Mouse (Mus musculus) urinary bladder, adult 18-20 months (tissue): ENCODE measurements around the gene Ctns.

Experiments
- DNase-seq, 2 experiments: peaks; one replicate each; pipeline ENCODE4 v3.0.0; 2022; ENCODE audit warnings: low spot score in 2 of 2, mixed read lengths in 2 of 2

The Ctns gene

DNA sequence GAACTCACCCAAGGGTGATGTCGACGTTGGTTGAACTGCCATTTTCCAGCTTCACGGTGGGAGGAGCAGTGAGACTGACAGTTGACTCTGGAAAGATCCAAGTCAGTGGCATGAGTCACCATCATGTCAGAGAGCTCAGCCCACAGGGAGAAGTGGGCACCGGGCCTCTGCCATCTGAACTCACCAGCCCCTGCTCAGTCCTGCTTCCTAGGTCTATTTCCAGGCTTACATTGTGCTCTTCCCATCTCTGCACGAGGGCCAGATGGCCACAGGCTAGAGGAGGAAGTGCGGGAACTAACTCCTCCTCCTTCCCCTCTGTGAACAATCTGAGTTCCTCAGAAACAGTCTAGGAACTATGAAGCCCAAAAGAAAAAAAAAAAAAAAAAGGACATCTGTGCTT is 5.8 kb downstream of the Ctns start:
- DNase-seq, result no peak

DNA sequence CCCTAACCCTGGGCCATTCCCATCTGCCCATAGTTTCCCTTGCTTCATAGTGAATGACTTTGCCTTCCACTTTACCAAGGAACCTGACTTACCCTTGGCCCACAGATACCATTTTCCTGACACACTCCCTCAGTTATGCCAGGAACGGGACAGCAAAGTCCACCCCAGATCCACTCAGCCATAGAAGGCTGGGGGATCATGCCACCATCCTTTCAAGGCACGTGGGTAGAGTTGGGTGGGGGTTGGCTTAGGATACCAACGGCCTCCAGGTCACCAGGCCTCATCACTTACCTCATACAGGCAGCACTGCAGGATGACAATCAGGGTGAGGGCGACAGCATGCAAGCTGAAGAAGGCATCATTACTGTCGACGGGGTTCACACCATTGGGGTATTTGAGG is 11.6 kb downstream of the Ctns start:
- no peak for DNase-seq

DNA sequence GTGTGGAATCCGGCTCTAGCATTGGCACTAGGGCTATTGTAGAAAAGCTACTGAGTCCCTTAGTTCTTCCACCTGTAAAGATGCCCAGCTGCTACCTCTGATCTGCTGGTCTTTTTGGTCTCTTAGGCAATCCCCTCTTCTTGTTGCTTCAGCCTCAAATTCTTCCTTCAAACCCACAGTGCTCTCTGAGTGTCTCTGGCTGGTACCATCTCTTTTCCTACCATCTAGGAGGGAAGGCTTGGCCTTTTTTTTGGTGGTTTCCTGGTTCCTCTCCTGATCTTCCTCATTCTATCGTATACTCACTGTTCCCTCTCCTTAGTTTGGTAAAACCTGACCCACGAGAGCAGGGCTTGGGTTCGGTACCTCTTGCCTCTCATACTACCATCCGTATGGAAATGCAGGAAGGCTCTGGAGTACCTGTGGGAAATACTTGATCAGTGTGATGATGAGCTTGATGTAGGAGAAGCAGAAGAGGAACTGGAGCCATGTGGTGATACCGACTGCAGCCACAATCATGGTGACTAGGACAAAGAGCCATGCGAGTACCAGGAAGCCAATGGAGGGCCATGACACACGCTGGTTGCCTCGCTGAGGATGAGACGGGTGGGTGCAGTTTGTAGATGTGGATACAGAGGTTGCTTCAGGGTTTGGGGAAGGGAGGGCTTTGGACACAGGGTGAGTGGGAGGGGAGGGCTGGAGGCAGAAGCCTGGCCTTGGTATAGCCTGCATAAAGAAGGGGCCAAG is 12.8 kb downstream of the Ctns start:
- no peak for DNase-seq

DNA sequence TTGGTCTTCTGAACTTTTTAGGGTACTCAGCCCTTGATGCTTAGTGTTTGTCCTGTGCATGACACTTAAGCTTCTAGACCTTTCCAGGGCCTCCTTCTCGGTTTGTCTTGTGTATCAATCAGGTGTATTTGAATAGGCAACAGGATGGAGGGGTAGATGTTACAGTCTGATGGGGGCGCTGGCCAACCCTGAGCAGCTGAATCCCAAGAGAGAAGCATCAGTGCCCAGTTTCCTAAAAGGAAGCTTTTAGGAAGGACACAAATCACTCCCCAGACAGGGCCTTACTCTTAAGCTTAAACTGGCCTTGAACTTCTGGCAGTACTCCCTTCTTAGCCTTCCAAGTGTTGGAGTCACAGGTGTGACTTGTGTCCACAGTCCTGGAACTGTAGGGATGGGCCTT is 20.9 kb downstream of the Ctns start:
- no peak for DNase-seq

DNA sequence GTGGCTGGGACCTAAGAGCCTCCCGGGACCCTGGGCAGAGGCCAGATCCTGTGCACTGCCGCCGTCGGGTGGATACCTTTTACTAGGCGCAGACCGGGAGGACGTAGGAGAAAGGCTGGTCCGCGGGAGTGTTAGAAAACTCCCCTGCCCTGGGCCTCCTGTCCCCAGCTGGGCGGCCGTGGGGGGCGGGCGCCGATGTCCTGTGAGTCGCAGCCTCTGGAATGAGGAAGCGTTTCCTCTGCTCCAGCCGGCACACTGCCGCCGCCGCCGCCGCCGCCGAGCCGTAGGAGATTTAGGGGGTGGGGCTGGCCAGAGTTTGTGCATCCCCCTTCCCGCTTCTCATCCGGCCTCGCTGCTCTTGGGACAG is 21.4 kb downstream of the Ctns start:
- peak; percentile 77 to 85 for DNase-seq

DNA sequence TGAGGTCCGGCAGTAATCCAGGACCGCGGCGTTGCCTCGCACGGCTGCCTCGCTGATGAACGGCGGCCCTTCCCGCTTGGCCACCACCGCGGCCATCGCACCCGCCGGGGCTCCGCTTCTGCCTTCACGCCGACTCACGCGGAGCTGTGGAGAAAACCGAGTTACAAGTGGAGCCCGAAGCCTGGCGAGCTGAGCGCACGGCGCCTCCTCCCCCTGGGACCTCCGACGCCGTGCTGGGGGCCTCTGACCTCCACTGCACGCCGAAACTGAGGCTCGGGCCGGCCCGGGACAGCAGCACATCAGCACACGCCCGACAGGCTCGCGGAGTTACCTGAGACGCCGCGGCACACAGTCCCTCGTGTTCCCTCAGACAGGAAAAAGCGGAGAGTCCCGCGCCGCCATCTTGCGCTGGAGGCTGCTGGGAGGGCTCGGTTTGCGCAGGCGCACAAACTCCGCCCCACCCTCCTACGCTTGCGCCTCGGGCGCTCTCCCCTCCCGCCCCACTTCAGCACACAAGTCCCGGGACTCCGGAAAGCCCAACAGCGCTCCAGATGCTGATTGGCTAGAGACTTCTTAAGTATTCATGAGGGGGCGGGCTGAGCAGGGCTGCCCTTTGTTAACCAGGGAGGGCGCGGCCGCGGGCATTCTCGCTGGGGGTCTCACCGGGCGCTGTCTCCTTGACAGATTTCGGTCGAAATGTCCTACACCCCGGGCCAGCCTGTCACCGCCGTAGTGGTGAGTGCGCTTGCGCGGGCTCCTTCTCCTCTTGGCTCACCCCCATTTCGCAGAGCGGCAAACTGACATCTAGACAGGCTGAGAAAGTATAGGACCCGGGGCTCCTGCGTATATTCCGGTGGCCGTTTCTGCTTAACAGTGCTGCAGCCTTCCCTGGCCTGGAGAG is 22.0 kb downstream of the Ctns start, which contains the start of the genes Emc6 and Tax1bp3:
Gene Emc6, minus strand, starts transcription at position 430 of the 901 bp plus-strand sequence.
Gene Tax1bp3, plus strand, starts transcription at position 476 of the 901 bp plus-strand sequence.
- peak; percentile 91 to 95 for DNase-seq

DNA sequence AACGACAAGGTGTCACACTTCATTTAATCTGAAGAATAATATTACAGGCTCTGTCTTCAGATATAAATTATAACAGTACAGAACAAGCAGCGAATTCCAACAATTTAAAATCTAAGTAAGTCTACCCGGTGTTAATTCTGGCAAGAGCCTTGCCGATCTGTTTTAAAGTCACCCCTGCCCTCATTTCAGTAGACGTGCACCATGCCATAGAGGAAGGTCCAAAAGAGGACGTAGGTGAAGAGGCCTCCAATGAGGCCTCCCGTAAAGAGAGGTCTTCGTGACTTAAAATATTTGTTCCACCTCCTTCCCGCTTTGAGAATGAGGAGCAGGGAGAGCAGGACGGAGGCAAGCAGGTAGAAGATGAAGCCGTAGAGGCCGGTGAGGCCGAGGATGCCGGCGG is 22.7 kb downstream of the Ctns start:
- no peak for DNase-seq

DNA sequence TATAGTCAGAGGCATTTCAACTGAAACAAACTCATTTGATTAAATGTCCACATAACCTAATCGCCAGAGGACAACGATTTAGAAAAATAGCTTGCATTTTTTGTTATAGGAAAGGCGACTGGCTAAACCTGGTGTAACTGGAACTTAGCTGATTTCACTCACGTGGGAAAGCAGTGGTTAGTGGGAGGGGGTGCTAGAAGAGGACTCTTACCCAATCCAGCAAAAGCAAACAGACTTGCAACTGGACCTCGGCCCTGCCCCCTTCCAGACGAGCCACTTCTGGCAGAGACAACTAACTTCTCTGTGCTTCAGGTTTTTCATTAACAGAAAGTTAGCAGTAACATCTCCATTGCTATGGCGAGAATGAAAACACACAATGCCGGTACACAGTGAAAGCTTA is 23.2 kb downstream of the Ctns start:
- DNase-seq, result no peak

DNA sequence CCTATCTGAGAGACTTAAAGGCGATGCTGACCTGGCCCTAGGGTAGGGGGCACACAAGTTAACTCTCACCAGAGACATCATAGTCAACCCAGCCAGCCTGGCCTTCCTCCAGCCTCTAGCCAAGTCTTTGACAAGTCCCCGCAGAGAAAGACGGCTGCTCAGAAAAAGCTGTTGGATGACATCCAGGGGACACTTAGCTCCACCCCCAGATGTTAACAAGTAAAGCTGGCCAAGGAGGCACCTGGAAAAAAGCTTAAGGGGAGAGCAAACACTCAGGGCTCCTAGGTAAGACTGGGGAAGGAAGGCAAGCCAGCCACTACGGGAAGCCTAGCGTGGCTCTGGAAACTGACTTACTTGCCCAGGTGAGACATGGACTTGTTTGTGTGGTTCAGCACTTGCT is 26.7 kb downstream of the Ctns start:
- DNase-seq, result no peak

DNA sequence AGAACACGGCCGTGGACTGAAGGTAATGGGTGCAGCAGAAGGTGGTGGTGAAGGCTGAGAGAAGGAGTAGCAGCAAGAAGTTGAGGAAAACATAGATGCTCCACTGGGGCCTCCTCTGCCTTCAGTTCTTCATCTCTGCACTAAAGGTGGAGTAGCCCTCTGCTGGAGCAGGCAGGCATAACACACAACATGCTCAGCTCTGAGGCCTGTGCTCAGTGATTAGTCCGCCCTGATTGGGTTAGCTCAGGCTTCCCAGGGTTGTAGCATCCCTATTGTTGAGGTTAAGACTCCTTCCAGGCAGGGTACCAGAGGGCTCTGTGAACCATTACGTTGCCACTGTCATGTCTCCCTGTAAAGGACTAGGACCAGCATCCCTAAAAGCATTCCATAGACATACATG is 29.6 kb downstream of the Ctns start:
- no peak for DNase-seq

DNA sequence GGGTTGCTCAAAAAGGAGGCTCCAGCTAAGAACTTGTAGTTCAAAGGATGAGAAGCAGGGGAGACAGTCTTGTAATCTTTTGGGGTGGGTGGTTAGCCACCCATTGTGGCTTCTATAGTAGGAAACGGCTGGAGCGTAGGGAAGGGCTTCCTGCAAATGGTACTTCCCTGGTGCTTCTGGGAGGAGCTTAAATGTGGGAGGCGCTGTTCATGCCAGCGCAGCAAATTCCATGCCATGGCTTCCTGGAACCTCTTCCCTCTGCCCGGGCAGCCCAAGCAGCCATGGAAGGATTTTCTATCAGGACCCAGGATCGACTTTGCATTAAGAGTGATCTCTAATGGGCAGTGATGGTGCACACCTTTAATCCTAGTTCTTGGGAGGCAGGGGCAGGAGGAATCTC is 30.3 kb downstream of the Ctns start:
- DNase-seq, result no peak

DNA sequence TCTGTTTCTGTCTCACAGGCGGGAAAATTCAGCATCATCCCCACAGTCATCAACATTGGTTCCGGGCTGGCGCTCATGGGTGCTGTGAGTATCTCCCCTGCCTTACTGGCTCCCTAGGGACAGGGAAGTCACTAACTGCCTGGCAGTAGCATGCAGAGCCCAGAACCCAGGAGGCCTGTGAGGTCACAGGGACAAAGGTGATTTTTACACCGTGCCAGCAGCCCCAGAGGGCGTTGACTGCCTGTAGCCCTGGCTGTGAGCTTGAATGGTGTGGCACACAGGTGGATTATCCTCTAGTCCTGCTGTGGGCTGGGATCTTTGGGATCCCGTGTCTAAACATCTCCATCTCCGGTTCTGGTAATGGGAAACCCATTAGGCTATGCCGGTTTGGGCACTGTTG is 30.8 kb downstream of the Ctns start:
- no peak for DNase-seq

DNA sequence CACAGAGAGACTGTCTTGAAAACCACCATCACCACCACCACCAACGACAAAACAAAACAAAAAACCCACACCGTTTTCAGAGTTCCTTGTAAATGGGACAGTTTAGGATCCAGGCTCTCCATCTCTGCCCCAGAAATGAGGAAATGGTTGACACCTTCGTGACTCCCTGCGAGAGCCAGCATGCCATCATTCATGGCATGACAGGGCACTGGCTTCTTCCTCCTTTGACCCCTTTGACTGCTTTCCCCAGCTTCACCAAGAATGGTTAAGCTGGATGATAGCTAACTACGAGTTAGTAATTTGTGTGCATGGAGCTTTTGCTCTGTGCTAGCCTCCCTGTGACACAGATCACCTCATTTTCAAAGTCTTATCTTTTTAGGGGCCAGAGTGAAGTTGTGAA is 36.6 kb downstream of the Ctns start:
- DNase-seq, result no peak

DNA sequence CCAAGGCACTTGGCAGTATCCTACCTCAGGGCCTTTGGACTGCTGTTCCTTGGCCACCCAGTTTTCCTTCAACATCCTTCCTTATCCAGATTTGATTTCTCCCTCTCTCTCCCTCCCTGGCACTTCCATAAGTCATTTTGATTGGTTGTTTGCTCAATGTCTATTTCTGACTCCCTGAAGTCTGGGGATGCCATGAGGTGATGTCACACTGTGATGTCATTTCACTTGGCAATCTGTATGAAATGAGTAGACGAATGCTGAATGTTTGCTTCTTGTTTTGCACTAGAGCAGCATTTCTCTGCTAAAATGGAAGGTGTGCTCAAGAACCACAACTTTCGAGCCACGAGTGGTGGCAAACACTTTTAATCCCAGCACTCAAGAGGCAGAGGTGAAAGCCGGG is 37.2 kb downstream of the Ctns start:
- no peak for DNase-seq

DNA sequence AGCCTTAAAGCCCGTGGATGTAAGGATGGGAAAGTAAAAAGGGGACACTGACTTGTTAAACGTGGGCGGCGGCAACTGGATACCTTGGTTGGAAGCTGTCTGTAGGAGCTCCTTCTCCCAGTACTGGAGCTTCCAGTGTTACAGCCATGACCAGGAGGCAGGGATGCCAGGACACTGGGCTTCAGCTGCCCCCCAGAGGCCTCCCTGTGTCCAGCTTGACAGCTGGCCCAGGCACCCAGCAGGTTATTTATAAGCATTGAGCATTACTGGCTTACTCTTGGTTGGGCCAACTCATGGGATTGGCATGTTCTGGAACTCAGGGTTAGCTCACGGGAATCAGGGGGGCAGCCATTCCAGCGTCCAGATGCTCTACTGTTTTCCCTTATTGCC is 38.0 kb downstream of the Ctns start:
- no peak for DNase-seq

DNA sequence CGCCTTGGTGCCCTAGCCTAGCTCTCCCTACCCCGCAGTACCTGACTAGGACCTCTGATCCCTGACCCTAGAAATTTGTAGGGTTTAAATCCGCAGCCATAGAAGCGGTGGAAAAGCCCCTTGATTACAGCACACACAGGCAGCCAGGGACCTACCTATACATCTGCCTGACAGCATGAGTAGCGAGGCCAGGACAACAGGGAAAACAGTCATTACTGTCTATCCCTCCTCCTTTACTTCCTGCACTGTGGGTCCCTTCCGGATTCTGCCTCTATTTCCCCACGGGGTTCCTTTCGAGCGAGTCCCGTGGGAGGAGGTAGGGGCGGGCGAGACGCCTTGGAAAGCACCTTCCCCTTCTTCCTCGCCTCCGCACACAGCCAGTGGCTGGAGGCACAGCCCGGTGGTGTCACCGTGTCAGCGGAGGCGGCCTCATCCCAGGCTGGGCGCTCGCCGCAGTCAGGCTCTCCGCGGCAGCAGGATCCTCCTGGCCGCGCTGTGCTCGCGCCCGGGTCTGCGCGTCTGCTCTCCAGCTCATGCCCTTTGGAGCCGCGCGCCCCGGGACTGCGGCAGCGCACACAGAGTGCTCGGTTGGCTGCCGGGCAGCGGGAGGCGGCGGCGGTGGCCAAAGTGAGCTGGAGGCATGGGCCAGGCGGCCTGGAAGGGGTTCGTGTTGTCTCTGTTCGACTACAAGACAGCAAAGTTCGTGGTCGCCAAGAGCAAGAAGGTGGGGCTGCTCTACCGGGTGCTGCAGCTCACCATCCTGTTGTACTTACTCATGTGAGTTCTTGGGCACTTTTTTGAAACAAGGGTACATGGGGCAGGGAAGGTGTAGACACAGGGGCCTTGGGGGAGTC is 38.7 kb downstream of the Ctns start, which contains the start of gene P2rx5:
Gene P2rx5, plus strand, starts transcription at position 465 of the 854 bp plus-strand sequence.
- no peak for DNase-seq

DNA sequence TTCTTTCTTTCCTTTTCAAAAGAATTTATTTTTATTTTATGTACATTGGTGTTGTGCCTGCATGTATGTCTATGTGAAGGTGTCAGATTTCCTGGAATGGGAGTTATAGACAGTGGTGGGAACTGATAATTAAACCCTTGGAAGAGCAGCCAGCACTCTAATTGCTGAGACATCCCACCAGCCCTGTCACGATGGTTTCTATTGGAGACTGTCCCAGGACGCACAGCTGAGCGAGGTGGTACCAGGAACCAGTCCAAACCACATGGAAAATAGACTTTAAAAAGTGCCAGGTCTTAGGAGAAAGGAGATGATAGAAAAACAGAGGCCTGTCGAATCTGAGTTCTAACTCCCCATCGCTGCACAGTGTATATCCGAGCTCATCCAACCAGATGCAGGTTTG is 43.8 kb downstream of the Ctns start:
- DNase-seq, result no peak

DNA sequence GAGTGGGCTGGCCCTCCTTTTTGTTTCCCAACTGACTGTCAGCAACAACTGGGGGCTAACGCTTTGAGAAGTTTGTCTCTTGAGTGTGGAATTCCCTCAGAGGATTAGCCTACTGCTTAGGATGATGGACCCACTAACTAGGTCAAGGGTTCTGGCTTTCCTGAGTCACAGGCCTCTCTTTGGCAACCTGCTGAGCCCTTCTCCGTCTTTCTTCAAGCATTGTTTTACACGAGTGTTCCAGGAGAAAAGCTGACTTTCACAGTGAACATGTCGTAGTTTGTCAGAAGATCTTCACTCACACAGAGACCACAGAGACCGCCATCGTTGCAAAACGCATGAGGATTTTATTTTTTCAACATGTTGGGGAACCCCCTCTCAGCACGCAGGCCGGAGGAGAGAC is 50.6 kb downstream of the Ctns start:
- no peak for DNase-seq

DNA sequence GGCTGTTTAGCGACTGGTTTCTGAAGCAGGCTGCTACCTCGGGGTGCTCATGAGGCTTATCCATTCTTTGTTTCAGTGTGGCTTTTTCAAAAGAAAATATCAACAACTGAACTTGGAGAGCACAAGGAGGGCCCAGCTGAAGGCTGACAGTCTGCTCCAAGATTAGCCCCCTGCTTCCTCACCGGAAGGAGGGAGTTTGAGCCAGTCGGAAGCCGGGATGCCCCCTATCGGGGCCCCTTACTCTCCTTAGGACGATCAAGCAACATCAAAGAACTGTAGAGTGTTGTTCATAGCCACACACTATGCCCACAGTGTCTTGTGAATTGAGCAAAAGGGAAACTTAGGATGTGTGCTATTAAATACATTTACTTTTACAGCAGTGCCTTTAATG is 51.9 kb downstream of the Ctns start:
- no peak for DNase-seq

DNA sequence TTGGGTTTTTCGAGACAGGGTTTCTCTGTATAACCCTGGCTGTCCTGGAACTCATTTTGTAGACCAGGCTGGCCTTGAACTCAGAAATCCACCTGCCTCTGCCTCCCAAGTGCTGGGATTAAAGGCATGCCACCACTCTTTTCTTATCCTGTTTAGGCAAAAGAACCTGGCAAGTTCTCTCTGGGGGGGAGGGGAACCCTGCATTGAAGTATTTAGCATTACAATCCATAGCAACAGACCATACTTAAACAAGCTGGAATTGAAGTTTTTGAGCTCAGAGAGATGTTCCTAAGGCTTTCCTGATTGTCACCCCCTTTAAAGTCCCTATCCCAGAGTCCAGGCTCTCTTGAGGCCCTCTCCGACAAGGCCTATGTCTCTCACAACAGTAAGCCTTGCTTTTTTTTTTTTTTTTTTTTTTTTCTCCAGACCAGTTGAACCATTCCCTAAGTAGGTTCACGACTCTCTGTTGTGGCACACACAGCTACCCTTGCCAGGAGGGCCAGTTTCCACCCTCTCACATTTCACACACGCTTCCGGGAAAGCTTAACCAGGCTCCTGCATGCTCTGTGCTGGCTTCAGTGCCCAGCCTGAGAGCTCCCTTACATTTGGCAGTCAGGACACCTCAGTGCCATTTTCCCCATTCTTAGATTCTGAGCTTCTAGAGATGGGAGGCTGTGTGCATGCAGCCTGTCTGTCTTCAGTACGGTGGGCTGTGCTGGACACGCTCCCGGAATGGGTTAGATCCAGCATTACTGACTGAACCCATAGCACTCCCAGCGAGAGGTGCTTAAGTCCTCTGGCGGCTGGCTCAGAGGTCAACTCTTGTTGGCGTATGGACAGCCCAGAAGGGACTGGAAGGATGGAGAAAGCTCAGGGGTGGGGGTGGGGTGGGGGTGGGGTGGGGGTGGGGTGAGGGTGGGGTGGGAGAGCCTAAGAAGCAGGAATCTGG is 52.5 kb downstream of the Ctns start:
- no peak for DNase-seq

DNA sequence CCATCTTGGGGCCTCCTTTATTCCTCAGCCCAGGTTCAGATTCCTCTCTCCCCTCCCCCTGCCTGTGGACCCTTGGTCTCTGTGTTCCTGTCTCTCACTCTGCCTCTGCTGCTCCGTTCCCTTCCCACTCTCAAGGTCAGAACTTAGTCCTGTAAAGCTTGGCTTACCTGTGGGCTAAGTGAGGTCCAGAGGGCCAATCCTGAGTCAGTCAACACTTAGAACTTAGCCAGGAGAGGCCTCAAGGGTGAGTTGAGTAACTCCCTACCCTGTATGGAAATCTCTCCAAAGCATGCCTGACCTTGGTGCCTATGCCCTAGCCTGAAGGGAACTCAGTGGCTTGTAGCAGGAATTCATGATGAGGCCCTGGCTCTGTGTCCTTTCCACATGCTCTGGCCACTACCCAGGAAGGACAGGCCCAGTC is 54.6 kb downstream of the Ctns start:
- no peak for DNase-seq
